Mouse (Mus musculus): ENCODE measurements around the gene Abr. TPM values are rescaled to one million over a fixed set of nuclear protein-coding genes. Genes with fewer than 3 reads are reported as not detected.

Abr gene
- polyA plus RNA-seq, 1 experiment from 2014 or later, result 37.5 TPM

DNA sequence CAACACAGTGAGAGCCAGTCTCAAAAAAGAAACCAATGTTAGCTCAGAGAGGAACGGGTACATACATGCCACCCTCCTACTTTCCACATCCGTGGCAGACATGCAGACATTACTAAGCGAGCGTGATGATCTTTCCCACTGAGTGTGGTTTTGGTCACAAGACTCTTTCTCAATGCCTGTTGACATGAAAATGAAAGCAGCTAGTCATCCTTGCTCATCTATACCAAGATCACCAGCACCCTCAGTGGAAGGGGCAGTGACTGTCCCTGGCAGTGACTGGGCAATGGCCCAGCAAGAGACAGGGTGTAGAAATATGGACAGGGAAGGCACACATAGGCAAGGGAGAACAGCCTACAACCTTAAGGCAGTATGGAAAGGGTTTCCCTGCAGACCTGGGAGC is 142.4 kb downstream of the Abr start:
- ATAC-seq (ENCODE audit: low FRiP score, low read depth), result no peak
- Histone ChIP-seq H3K36me3 (peaks cover 72% of the 10 kb centered on the region), H3K9ac (no peak overlapping the region), H3K27me3 (no peaks in the 10 kb centered on the region), H3K4me3 (no peak overlapping the region), H3K27ac (no peak overlapping the region), H3K9me3 (no peaks in the 10 kb centered on the region), H3K4me1 (peaks cover 40% of the 10 kb centered on the region), H3K4me2 (replicated peaks) (no peak overlapping the region)
- WGBS, result 94% methylated on average over 4 of the region's 4 CpGs

DNA sequence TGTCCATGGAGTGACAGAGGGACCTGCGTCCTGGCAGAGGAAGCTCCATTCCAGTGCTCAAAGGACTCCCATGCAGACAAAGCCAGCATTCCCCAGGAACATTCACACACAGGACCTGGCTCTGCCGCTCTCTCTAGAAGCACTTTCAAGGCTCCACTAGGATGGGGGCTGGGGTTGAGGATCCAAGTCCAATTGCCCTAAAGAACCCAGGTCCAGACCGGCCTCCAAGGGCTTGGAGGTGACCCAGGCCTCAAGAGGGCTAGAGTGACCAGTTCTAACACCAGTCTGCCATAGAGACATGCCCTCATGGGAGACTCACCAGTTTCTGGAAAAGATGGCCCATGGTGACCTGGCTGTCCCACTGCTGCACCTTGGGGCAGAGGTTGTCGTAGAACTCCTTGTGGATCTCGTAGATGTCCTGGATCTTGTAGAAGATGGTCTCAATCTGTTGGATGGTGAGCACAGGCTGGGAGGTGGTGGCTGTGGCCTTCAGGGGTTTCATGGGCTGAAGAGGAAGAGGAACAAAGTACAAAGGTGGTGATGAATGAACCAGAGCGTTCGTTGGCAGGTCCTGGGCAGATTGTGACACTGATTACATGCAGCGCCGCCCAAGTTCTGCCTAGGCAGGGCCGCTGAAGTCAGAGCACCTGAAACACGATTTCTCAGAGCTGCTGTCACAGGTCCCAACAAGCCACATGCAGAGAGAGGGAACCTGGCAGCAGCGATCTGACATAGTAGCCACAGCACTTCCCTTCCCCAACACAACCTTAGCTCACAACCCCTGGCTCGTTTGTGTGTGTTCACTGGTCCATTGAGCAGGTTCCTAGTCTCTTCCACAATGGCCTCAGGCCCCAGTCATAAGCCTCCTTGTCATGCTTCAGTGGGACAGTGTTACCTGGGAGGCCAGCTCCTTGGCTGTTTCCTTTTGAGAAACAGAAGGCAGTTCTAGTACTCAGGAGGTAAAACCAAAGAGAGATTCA is 143.1 kb downstream of the Abr start:
- peaks cover 77% of the 10 kb centered on the region for H3K36me3 ChIP-seq
- ATAC-seq (ENCODE audit: low FRiP score, low read depth), result no peak
- H3K27me3 ChIP-seq, result no peaks in the 10 kb centered on the region

DNA sequence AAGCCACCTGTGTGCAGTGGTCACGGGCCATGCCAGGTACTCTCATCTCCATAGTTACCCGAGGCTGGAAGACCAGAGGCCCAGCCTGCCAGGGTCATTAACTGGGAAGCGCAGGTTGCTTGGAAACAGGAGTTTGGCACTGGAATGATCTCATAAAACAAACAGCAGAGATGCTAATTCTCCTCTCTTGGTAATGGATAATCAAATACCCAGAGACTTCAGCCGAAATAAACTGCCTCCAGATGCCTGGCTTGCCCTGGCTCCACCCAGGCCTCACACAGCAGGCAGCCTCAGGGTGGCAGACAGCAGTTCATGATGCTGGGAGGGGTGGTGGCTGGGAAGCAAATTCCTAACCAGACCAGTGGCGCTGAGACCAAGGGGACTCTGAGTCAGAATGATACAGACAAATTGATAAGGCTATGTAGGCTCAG is 145.0 kb downstream of the Abr start:
- Histone ChIP-seq H3K9ac (peak overlapping the region; percentile 50; the same call in 1 of the 2 replicates), H3K27me3 (no peaks in the 10 kb centered on the region), H3K4me1 (peaks cover 34% of the 10 kb centered on the region), H3K9me3 (no peaks in the 10 kb centered on the region), H3K27ac (peak overlapping the region; percentile 15; the same call in 1 of the 2 replicates), H3K4me2 (replicated peaks) (no peak overlapping the region), H3K4me3 (no peak overlapping the region), H3K36me3 (peaks cover 63% of the 10 kb centered on the region)
- 0 out of 2 replicates have a peak, but pooled peaks have one; percentile 17 for ATAC-seq (ENCODE audit: low FRiP score, low read depth)
- WGBS, result 10% methylated on average over 5 of the region's 5 CpGs

More for the DNA sequence above, 143.1 kb downstream of the Abr start:
- Histone ChIP-seq H3K4me3 (no peak overlapping the region), H3K9me3 (no peaks in the 10 kb centered on the region), H3K4me2 (replicated peaks) (no peak overlapping the region), H3K27ac (no peak overlapping the region), H3K4me1 (peaks cover 36% of the 10 kb centered on the region), H3K9ac (no peak overlapping the region)
- 84% methylated on average over 13 of the region's 13 CpGs for WGBS

DNA sequence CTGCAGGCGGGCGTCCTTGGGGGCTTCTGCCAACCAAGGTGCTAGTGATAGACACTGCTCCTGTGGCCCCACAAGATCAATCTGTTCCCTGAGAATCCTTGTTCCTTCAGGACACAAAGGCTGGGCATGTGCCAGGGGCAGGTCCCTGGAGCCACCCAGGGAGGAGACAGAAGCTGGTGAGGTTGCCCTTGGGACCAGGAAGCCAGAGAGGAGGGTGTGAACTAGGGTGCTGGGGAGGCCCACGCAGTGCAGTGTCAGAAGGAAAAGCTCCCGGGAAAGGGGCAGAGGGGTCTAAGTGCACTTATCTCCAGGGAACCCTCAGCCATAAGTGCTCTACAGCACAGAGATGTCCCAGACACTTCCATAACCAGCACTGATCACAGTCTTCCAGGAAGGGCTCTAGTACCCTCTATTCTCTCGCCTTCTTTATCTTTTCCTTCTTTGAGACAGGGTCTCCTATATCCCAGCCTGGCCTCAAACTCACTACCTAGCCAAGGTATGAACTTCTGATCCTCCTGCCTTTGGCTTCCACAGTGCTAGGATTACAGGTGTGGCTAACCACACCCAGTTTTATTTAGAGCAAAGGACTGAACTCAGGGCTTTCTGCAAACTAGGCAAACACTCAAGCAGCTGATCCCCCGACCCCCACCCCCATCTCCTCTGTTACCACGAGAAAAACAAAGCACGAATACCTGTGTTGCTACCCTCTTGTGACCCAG is 145.6 kb downstream of the Abr start:
- H3K36me3 ChIP-seq, result peaks cover 62% of the 10 kb centered on the region
- H3K4me2 ChIP-seq (replicated peaks), result no peak overlapping the region
- no peaks in the 10 kb centered on the region for H3K27me3 ChIP-seq
- no peaks in the 10 kb centered on the region for H3K9me3 ChIP-seq
- H3K9ac ChIP-seq, result no peak overlapping the region
- H3K4me3 ChIP-seq, result no peak overlapping the region
- H3K27ac ChIP-seq, result peak overlapping the region; percentile 15; the same call in 1 of the 2 replicates
- ATAC-seq (ENCODE audit: low FRiP score, low read depth), result no peak
- WGBS, result 46% methylated on average over 8 of the region's 8 CpGs
- H3K4me1 ChIP-seq, result peaks cover 34% of the 10 kb centered on the region

DNA sequence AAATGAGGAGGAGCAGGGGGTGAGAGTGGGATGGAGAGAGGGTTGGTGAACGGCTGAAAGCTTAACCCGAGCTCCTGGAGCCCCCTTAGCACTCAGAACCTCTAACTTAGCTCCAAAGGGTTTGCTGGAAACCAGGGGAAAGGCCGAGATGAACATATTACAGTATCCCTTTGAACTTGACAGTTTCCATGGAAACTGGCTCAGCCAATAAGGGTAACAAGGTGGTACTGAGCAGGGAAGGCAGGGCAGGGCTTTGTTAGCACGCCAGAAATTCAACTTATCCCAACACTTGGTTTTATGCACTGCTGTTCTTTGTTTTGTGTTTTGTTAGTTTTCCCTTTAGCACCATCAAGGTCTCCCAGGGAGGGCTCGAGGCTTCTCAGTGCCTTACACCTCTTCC is 149.5 kb downstream of the Abr start:
- Histone ChIP-seq H3K4me3 (no peak overlapping the region), H3K9ac (no peak overlapping the region), H3K4me1 (peaks cover 51% of the 10 kb centered on the region), H3K4me2 (replicated peaks) (peak overlapping the region; percentile 4; the same call in 1 of the 2 replicates), H3K27ac (peak overlapping the region; percentile 44; the same call in 1 of the 2 replicates), H3K36me3 (peaks cover 44% of the 10 kb centered on the region), H3K27me3 (no peaks in the 10 kb centered on the region), H3K9me3 (no peaks in the 10 kb centered on the region)
- peak; percentile 20; the same call in 1 of the 2 replicates for ATAC-seq (ENCODE audit: low FRiP score, low read depth)
- WGBS, result 9% methylated on average over 5 of the region's 5 CpGs

DNA sequence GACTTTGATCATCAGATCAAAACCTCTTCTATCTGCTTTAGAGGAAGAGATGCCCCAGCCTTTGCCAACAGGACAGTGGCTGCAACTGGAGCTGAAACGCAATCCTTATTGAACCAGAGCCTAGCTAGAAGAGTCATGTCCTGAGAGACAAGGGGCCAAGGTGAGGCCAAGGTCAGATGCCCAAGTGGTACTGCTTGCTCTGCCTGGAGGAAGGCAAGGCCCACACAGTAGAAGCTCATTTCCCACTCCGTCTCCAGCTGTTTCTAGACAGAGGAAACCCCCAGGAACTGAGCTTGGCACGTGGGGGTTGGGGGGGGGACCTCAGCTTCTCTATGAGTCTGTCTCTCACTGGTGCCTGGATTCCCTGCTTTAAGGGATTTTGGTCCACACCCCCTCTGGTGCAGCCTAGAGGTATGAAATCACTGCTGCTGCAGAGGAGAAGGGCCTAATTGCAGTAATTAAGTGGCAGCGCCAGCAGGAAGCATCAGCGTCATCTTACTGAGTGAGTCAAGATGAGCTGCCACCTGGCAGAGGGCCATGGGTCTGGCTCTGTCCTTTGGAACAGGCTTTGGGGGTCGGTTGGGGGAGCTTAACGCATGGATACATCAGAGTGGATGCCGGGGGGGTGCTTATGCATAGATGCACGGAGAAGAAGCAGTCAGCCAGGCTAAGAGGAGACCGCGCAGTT is 152.7 kb downstream of the Abr start:
- no peak for ATAC-seq (ENCODE audit: low FRiP score, low read depth)
- no peak overlapping the region for H3K4me3 ChIP-seq
- peaks cover 56% of the 10 kb centered on the region for H3K4me1 ChIP-seq
- no peak overlapping the region for H3K9ac ChIP-seq
- no peak overlapping the region; the same call in 1 of the 2 replicates for H3K27ac ChIP-seq
- 37% methylated on average over 11 of the region's 11 CpGs for WGBS
- H3K9me3 ChIP-seq, result no peaks in the 10 kb centered on the region
- H3K36me3 ChIP-seq, result peaks cover 34% of the 10 kb centered on the region
- H3K27me3 ChIP-seq, result no peaks in the 10 kb centered on the region
- H3K4me2 ChIP-seq (replicated peaks), result no peak overlapping the region

DNA sequence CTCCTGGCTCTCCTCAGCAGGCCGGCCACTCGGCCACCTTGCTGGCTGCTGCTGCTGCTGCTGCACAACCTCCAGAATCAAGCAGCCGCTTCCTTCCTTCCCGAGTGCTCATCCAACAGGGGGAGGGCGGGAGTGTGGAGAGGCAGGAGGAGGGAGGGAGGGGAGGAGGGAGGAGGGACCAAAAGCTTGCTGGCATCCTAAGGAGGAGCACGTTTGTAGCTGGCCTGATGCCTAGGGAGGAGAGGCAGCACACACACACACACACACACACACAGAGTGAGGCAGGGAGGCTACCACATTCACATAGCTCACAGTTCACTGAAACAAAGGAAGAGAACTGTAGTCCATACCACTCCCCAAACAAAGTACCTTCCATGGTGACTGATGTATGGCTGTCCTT is 153.8 kb downstream of the Abr start:
- H3K4me3 ChIP-seq, result no peak overlapping the region

DNA sequence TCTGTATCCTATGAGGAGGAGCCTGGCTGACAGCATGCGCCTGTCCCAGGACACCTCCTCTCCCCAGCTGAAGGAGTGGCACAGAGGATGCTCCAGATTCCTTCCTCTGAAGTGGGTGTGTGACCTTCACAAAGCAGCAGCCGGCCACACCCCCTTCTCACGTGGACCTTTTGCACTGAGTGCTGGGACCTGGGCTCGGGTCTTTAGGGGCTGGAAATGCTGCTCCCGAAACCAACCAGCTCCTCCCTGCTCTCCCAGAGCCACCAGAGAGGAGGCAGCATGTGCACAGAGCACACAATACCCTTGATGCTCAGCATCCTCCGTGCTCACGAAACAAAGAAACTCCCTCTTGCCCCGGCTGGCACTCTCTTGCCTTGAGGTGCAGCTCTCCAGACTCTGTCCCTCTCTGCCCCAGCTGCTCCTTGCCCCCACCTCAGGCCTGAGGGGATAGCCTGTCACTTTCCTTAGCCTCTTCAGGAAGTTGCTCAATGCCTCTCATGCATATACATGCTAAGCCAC is 154.6 kb downstream of the Abr start:
- Histone ChIP-seq H3K4me2 (replicated peaks) (peak overlapping the region; percentile 41), H3K27ac (no peak overlapping the region; the same call in 1 of the 2 replicates)

More for the DNA sequence above, 153.8 kb downstream of the Abr start:
- Histone ChIP-seq H3K4me2 (replicated peaks) (peak overlapping the region; percentile 41), H3K27ac (peak overlapping the region; percentile 39; the same call in 1 of the 2 replicates), H3K27me3 (no peaks in the 10 kb centered on the region), H3K9me3 (no peaks in the 10 kb centered on the region), H3K4me1 (peaks cover 59% of the 10 kb centered on the region), H3K9ac (peak overlapping the region; percentile 43), H3K36me3 (peaks cover 41% of the 10 kb centered on the region)
- peak; percentile 48; the same call in 1 of the 2 replicates for ATAC-seq (ENCODE audit: low FRiP score, low read depth)
- WGBS, result 22% methylated on average over 5 of the region's 6 CpGs

DNA sequence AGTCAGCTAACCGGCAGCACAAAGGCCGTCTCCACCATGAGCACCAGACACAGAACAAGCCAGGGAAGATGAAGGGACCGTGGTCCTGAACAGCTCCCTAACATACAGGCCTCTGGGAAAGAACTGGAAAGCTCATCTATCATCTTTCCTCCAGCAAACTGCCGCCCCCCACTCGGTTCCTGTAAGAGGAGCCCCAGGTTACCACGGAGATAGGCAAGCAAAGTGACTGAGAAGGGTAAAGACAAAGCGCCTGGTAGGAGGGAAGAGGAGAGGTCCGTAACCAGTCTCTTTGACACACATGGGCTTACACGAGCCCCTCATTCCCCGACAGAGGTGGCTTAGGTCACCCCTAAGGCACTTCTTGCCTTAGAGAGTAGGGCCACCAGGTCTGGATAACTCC is 155.0 kb downstream of the Abr start:
- H3K27ac ChIP-seq, result no peak overlapping the region
- peak overlapping the region; percentile 41; the same call in 1 of the 2 replicates for H3K4me2 ChIP-seq (replicated peaks)
- H3K9ac ChIP-seq, result peak overlapping the region; percentile 15; the same call in 1 of the 2 replicates
- WGBS, result 39% methylated on average over 10 of the region's 10 CpGs
- no peaks in the 10 kb centered on the region for H3K9me3 ChIP-seq
- no peak overlapping the region for H3K4me3 ChIP-seq
- H3K27me3 ChIP-seq, result no peaks in the 10 kb centered on the region
- no peak; the same call in 1 of the 2 replicates for ATAC-seq (ENCODE audit: low FRiP score, low read depth)
- H3K36me3 ChIP-seq, result peaks cover 54% of the 10 kb centered on the region
- peaks cover 51% of the 10 kb centered on the region for H3K4me1 ChIP-seq

More for the DNA sequence above, 154.6 kb downstream of the Abr start:
- H3K9ac ChIP-seq, result peak overlapping the region; percentile 14; the same call in 1 of the 2 replicates
- 25% methylated on average over 8 of the region's 8 CpGs for WGBS
- ATAC-seq (ENCODE audit: low FRiP score, low read depth), result no peak
- H3K4me3 ChIP-seq, result no peak overlapping the region
- H3K36me3 ChIP-seq, result peaks cover 49% of the 10 kb centered on the region
- H3K27me3 ChIP-seq, result no peaks in the 10 kb centered on the region
- H3K4me1 ChIP-seq, result peaks cover 52% of the 10 kb centered on the region
- H3K9me3 ChIP-seq, result no peaks in the 10 kb centered on the region

DNA sequence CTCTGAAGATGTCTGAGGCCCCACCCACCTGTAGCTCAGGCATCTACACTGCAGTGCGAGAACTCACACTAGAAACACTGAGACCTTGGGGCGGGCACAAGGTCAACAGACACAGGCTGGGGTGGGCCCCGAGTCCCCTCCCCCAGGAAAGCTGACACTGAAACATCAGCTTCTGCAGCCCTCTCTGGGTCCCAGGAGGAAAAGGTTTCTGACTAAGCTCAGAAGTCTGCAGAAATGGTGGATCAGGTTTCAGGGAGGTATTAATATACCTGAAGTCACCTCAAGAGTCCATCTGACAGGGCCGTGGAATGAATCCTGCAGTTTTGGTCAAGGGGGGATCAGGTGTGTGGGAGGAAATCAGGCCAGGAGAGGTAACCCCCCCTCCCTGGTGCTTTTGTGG is 156.2 kb downstream of the Abr start:
- Histone ChIP-seq H3K36me3 (peaks cover 55% of the 10 kb centered on the region), H3K4me3 (no peak overlapping the region), H3K4me2 (replicated peaks) (no peak overlapping the region), H3K9me3 (no peaks in the 10 kb centered on the region), H3K4me1 (peaks cover 52% of the 10 kb centered on the region), H3K9ac (no peak overlapping the region), H3K27ac (no peak overlapping the region), H3K27me3 (no peaks in the 10 kb centered on the region)
- 60% methylated on average over 4 of the region's 4 CpGs for WGBS
- no peak for ATAC-seq (ENCODE audit: low FRiP score, low read depth)

DNA sequence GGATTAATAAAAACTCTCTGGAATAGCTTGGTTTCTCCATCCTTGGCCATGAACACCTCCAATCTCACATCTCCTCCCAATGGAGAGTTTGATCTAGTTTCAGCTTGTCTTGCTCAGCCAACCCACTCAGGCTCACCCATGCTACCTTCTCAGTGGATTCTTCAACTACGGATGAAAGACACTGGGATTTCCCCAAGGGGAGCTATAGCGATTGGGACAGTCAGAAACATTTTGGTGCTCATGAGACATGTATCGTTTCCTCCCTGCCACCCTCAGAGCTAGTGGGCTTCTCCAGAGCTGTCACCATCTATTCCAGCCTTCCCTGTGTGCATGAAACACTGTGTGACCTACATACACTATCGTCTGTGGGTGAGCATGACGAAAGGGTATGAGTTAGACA is 160.4 kb downstream of the Abr start:
- no peak overlapping the region for H3K4me2 ChIP-seq (replicated peaks)
- peaks cover 68% of the 10 kb centered on the region for H3K36me3 ChIP-seq
- no peaks in the 10 kb centered on the region for H3K9me3 ChIP-seq
- no peaks in the 10 kb centered on the region for H3K27me3 ChIP-seq
- H3K4me1 ChIP-seq, result peaks cover 18% of the 10 kb centered on the region
- H3K4me3 ChIP-seq, result no peak overlapping the region
- 83% methylated on average over 5 of the region's 5 CpGs for WGBS
- H3K9ac ChIP-seq, result no peak overlapping the region
- no peak for ATAC-seq (ENCODE audit: low FRiP score, low read depth)
- H3K27ac ChIP-seq, result no peak overlapping the region
